7 mouse cellular contexts compared by ENCODE assay signal in genomic region chr2:52425523-52425795, GRCm38 (mm10). TPM values are rescaled to one million over a fixed set of nuclear protein-coding genes. Genes with fewer than 3 reads are reported as not detected.
A peak's percentile ranks its signal among the peaks of the same experiment; 100 is the strongest.
DNase-seq lines count a peak whose midpoint lies in the region; ATAC-seq and TF ChIP-seq lines count a peak whose summit lies in the region.

No protein-coding gene starts in this region.

- H3K4me3 ChIP-seq in spleen, adult 2 months (ENCODE audit: extremely low read depth, insufficient read depth, insufficient read length) = peak overlapping the region; percentile 64
- H3K4me3 ChIP-seq in forebrain, embryonic 16.5 days (replicated peaks; ENCODE audit: low read length) = peak overlapping the region; percentile 58
- H3K4me3 ChIP-seq in liver, adult 2 months (ENCODE audit: insufficient read depth, low read depth, low read length) = peak overlapping the region; percentile 79
- H3K4me3 ChIP-seq in stomach, postnatal 0 days (ENCODE audit: low read depth, low read length) = peak overlapping the region; percentile 98

- no peak for TF ChIP-seq POLR2A in spleen, adult 2 months (IDR thresholded peaks at IDR 0.05; ENCODE audit: low read depth, low read length)
- no peak for TF ChIP-seq POLR2A in liver, adult 2 months (IDR thresholded peaks at IDR 0.05; ENCODE audit: extremely low read depth, insufficient read depth, low read length)

- no peak for DNase-seq in spleen, adult 2 months (ENCODE audit: low read depth in 1 of 2, low spot score in 2 of 2)
- DNase-seq in spleen, postnatal 10 days (ENCODE audit: low spot score in 2 of 2) = no peak
- no peak for DNase-seq in liver, adult 2 months (ENCODE audit: extremely low read depth, low read depth, low spot score)
- no peak for DNase-seq in stomach, postnatal 0 days (ENCODE audit: low spot score)
- no peak for DNase-seq in retina, postnatal 1 day
- DNase-seq in embryo, embryonic 10 days (ENCODE audit: low spot score) = no peak

- no peak for ATAC-seq in forebrain, embryonic 16.5 days
- no peak for ATAC-seq in stomach, postnatal 0 days (ENCODE audit: low FRiP score, low TSS enrichment)

- no peaks in the 10 kb centered on the region for H3K27me3 ChIP-seq in spleen, adult 2 months (ENCODE audit: control insufficient read depth, insufficient read depth, low read length)
- no peaks in the 10 kb centered on the region for H3K27me3 ChIP-seq in forebrain, embryonic 16.5 days (replicated peaks; ENCODE audit: control insufficient read depth, insufficient read depth, low read length)
- H3K27me3 ChIP-seq in liver, adult 2 months (ENCODE audit: control insufficient read depth, insufficient read depth, low read length) = no peaks in the 10 kb centered on the region
- H3K27me3 ChIP-seq in stomach, postnatal 0 days (ENCODE audit: control insufficient read depth, insufficient read depth, low read length) = no peaks in the 10 kb centered on the region

- H3K9me3 ChIP-seq in forebrain, embryonic 16.5 days (ENCODE audit: control insufficient read depth, low read length) = no peaks in the 10 kb centered on the region
- no peaks in the 10 kb centered on the region for H3K9me3 ChIP-seq in stomach, postnatal 0 days (ENCODE audit: control insufficient read depth, low read length)

- no peak for TF ChIP-seq CTCF in spleen, adult 2 months (IDR thresholded peaks at IDR 0.05; ENCODE audit: extremely low read depth, insufficient read depth, insufficient read length, insufficient replicate concordance)
- no peak for TF ChIP-seq CTCF in liver, adult 2 months (IDR thresholded peaks at IDR 0.05; ENCODE audit: low read depth, low read length)
- no peak for TF ChIP-seq CTCF in stomach, postnatal 0 days (IDR thresholded peaks at IDR 0.05; ENCODE audit: low read depth)

- peak overlapping the region; percentile 52 for H3K9ac ChIP-seq in forebrain, embryonic 16.5 days (replicated peaks; ENCODE audit: low read depth, low read length)
- peak overlapping the region; percentile 73 for H3K9ac ChIP-seq in liver, adult 2 months (ENCODE audit: low read depth, low read length)
- H3K9ac ChIP-seq in stomach, postnatal 0 days (ENCODE audit: low read length) = peak overlapping the region; percentile 66

- H3K27ac ChIP-seq in spleen, adult 2 months (ENCODE audit: insufficient read depth, low read length) = 0 out of 2 replicates have a peak overlapping the region, but pooled peaks have one; percentile 37
- no peak overlapping the region for H3K27ac ChIP-seq in forebrain, embryonic 16.5 days (ENCODE audit: low read length)
- H3K27ac ChIP-seq in liver, adult 2 months (replicated peaks; ENCODE audit: insufficient read depth, low read depth, low read length) = peak overlapping the region; percentile 55; the same call in 1 of the 2 replicates
- H3K27ac ChIP-seq in stomach, postnatal 0 days (replicated peaks) = peak overlapping the region; percentile 14; the same call in 1 of the 2 replicates

- H3K4me1 ChIP-seq in spleen, adult 2 months (ENCODE audit: control insufficient read depth, insufficient read depth, insufficient read length) = peaks cover 13% of the 10 kb centered on the region; the same call in 1 of the 2 replicates
- H3K4me1 ChIP-seq in forebrain, embryonic 16.5 days (replicated peaks; ENCODE audit: control insufficient read depth, insufficient read depth, low read length) = peaks cover 20% of the 10 kb centered on the region
- peaks cover 20% of the 10 kb centered on the region for H3K4me1 ChIP-seq in liver, adult 2 months (ENCODE audit: control insufficient read depth, insufficient read depth, low read length)
- H3K4me1 ChIP-seq in stomach, postnatal 0 days (replicated peaks; ENCODE audit: control insufficient read depth, insufficient read depth) = 0 out of 2 replicates have a peak, but pooled peaks cover 2% of the 10 kb centered on the region

- no peaks in the 10 kb centered on the region for H3K36me3 ChIP-seq in spleen, adult 2 months (ENCODE audit: control insufficient read depth, insufficient read depth, low read length)
- no peaks in the 10 kb centered on the region for H3K36me3 ChIP-seq in forebrain, embryonic 16.5 days (ENCODE audit: control insufficient read depth, insufficient read depth)
- H3K36me3 ChIP-seq in liver, adult 2 months (ENCODE audit: control insufficient read depth, insufficient read depth, low read length) = no peaks in the 10 kb centered on the region
- H3K36me3 ChIP-seq in stomach, postnatal 0 days (ENCODE audit: control insufficient read depth, insufficient read depth, low read length) = no peaks in the 10 kb centered on the region

- peaks cover 23% of the 10 kb centered on the region; the same call in 1 of the 2 replicates for H3K79me2 ChIP-seq in liver, adult 2 months (ENCODE audit: control insufficient read depth, insufficient read depth, low read length)

- peak overlapping the region; percentile 70 for H3K4me2 ChIP-seq in forebrain, embryonic 16.5 days (ENCODE audit: low read length)
- peak overlapping the region; percentile 88 for H3K4me2 ChIP-seq in stomach, postnatal 0 days (replicated peaks; ENCODE audit: low read depth)

- no peak for TF ChIP-seq EP300 in stomach, postnatal 0 days (optimal IDR thresholded peaks at IDR 0.05)

- WGBS in spleen, adult 2 months = 28% methylated on average over 10 of the region's 10 CpGs
- 23% methylated on average over 10 of the region's 10 CpGs for WGBS in forebrain, embryonic 16.5 days
- WGBS in liver, adult 2 months = 6% methylated on average over 10 of the region's 10 CpGs
- WGBS in stomach, postnatal 0 days = 11% methylated on average over 10 of the region's 10 CpGs

RNA-seq across cellular contexts. Expression of gene Arl5a, which starts 0.8 kb away (rescaled TPM):
- polyA plus RNA-seq in spleen, adult 2 months (2012; rRNA removed) = 7.0 and 9.6 TPM in 2 replicates
- 50.6 and 56.9 TPM in 2 replicates for polyA plus RNA-seq in forebrain, embryonic 16.5 days (2015; fragmentation: Nextera tagmentation; extraction: Ambion mirVana)
- total RNA-seq in liver, adult 2 months (2014; rRNA removed) = 76.1 and 85.9 TPM in 2 replicates
- 18.3 and 22.3 TPM in 2 replicates for polyA plus RNA-seq in liver, adult 2 months (2012; rRNA removed)
- 17.8 and 17.9 TPM in 2 replicates for polyA plus RNA-seq in stomach, postnatal 0 days (2015; fragmentation: Nextera tagmentation; extraction: Ambion mirVana)

RNA-seq across cellular contexts. Expression of gene Neb, which starts 47.2 kb away (rescaled TPM):
- polyA plus RNA-seq in spleen, adult 2 months (2012; rRNA removed) = 0.33 and 0.44 TPM in 2 replicates
- 6.4 and 10.5 TPM in 2 replicates for polyA plus RNA-seq in forebrain, embryonic 16.5 days (2015; fragmentation: Nextera tagmentation; extraction: Ambion mirVana)
- 18.7 and 22.7 TPM in 2 replicates for total RNA-seq in liver, adult 2 months (2014; rRNA removed)
- 2.8 and 5.6 TPM in 2 replicates for polyA plus RNA-seq in liver, adult 2 months (2012; rRNA removed)
- 1.2 and 1.3 TPM in 2 replicates for polyA plus RNA-seq in stomach, postnatal 0 days (2015; fragmentation: Nextera tagmentation; extraction: Ambion mirVana)
